Mouse (Mus musculus): ENCODE results near the gene Procr.

DNA sequence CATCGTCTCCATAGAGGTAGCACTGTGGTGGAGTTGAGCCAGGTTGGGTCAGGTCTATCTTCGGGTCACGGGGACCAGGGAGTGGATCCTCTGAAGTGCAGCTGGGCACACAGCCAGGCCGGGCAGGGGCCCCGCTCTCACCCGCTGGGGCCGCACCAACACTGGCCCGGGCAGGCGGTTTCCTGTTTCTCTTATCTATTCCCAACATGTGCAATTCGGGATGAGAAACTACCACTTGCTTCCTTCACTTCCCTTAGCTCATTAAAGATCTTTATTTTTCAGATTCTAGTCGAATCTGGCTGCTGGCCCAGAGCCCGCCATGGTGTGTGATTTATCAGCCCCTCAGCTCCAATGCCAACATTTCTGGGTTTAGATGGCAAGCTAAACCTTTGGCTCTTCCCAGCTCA is 8.0 kb upstream of the Procr start:
- no peak for TF ChIP-seq CTCF (IDR thresholded peaks at IDR 0.05; ENCODE audit: control insufficient read depth, insufficient read depth, insufficient read length)
- no peak for TF ChIP-seq FOSL1 (IDR thresholded peaks at IDR 0.05; ENCODE audit: insufficient read depth, low read length, poor library complexity, severe bottlenecking)
- no peak for TF ChIP-seq MAX (IDR thresholded peaks at IDR 0.05)
- TF ChIP-seq USF1 (IDR thresholded peaks at IDR 0.05; ENCODE audit: low read depth): no peak
- no peak for TF ChIP-seq MYOD1 (IDR thresholded peaks at IDR 0.05; ENCODE audit: control insufficient read depth, insufficient read length, low read depth)
- TF ChIP-seq MYOG (IDR thresholded peaks at IDR 0.05; ENCODE audit: control insufficient read depth, extremely low read depth, insufficient read length): no peak
- TF ChIP-seq CEBPB (IDR thresholded peaks at IDR 0.05; ENCODE audit: low read depth): no peak
